Mouse (Mus musculus) left cerebral cortex, postnatal 10 days (tissue): ENCODE data around the gene Tial1. TPM values are rescaled to one million over a fixed set of nuclear protein-coding genes. Genes with fewer than 3 reads are reported as not detected.
A peak's percentile ranks its signal among the peaks of the same experiment; 100 is the strongest.

Experiments
- DNase-seq, 2 experiments: peaks; one replicate each; pipeline ENCODE4 v3.0.0; 2021 to 2022; ENCODE audit warnings: low spot score in 2 of 2, mixed read lengths in 1 of 2; ENCODE audit errors: extremely low spot score in 1 of 2
- intact Hi-C: fragments of 180-260 bp; cut with DNase I; formaldehyde crosslinking; loops from one replicate; pipeline ENCODE4 v1.15.1; 2025
- total RNA-seq, 2 experiments: library from RNA; stranded (reverse); gene quantifications; 2 replicates each; pipeline ENCODE4 v1.2.3; 2021

Gene Tial1
- total RNA-seq: 100 to 1,000 TPM; 104 to 106 TPM

DNA sequence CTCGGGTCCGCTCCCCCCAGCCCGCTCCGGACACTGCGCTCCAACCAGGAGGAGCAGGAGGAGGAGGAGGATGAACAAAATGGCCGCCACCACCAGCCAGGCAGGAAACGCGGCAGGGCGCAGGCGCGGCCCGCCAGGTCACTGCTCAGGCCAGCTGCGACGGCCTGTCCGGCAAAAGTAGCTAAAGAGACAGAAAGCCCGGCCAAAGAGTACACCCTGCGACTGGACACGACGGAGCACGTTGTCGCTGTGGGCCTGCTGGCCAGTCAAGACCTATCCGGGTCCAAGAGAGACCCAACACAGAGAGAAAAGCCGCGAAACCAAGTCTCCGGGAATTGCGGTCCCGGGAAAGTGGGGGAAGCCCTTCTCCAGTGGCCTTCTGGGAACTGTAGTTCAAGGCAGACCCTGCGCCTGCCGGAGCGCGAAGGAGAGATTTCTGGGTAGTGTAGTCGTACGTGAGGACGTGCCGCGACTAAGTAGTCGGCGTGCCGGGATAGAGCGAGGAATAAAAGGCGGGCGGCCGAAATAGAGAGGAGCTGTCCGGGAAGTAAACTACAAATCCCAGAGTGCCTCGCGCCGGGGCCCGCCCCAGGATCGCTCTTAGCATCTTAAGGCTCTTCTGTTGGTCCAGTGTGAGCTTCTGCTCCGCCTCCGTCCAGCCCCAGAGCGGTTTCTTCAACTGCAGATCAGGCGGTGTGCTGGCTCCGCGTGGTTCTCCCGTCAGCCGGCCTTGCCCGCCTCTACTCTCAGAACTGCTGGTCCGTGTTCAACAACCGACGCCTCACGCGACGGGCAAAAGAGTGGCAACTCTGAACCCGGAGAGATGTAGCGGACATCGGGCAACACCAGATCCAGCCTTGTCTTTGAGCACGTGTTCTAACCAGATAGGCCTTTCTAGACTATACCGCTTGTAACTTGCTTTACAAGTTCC is at the start of gene Tial1:
TSS of gene Tial1 (minus strand) at position 433 of the 931 bp plus-strand sequence.
- DNase-seq: peak; percentile 99
- intact Hi-C loops: loop anchor here (2.0 kb wide), 1 partner anchor 229 kb away; no protein-coding TSS in a partner anchor

DNA sequence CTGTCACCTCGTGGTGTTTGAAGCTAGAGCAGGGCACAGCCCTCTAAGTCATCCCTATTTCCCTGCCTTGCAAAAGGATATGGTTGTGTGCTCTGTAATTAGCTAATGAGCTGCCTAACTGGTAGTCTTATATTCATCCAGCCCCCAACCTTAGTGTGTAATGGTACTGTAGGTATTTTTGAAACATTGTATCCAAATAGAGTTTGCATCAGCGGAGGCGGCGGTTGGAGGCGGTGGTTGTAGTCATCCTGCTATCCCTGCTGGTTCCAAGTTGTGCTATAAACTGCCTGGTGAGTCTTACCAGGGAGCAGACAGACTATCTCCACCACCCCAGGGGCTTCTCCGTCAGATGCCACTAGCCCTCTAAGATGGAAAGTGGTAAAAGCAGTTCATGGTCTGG is 42.6 kb upstream of the Tial1 start:
- no peak for DNase-seq

DNA sequence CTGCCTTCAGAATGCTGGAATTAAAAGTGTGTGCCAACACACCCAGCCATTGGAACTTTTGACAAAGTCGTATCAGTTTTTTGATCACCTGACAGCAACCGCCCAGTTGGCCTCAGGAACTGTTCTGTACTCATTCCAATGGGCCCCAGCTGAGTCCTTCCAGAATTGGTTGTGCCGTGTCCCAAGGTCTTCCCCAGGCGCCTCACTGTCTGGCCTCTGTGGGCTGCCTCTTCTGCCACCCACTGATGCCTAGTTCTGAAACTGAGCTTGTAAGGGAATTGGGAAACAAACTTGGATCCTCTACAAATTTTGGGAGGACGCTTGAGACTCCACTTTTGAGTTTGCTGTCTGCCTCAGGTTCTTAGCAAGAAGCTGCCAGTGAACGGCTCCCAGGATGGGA is 38.3 kb upstream of the Tial1 start:
- intact Hi-C loops: no loop called here
- no peak for DNase-seq

More for the DNA sequence above, 42.6 kb upstream of the Tial1 start:
- intact Hi-C loops: no loop called here

DNA sequence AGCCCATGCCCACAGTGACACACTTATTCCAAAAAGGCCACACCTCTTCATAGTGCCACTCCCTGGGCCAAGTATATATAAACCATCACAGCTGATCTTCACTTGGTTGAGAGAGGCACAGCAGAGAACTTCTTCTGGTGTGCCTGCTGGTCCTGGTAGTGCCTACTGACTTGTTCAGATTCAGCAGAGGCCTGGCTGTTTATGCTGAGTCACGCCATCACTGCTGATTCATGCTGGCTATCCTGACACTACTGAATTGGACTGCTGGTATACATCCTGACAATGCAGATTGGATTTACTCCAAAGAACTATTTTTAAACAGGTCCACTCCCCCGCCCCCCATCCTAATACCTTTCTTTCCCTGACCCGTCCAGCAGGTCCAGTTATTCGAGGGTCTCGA is 33.0 kb upstream of the Tial1 start:
- DNase-seq: no peak

DNA sequence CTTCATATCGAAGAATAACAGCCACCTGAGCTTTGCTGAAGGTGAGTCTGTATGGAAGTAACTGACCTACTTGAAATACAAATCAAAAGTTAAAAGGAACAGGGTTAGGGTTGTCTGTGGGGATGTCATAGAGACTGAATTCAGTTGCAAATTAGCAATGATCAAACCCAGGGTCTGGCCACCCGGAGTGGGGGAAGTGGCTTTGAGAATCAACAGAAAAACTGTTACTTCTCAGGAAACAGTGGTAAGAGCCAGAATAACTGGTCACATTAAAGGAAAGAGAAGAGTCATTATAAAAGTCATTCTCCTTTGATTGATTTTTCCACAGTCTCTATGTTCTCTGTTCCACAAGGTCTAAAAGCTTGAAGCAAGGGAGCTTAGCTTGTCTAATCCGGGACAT is 27.5 kb upstream of the Tial1 start:
- intact Hi-C loops: no loop called here
- DNase-seq: no peak

More for the DNA sequence above, 33.0 kb upstream of the Tial1 start:
- intact Hi-C loops: no loop called here

DNA sequence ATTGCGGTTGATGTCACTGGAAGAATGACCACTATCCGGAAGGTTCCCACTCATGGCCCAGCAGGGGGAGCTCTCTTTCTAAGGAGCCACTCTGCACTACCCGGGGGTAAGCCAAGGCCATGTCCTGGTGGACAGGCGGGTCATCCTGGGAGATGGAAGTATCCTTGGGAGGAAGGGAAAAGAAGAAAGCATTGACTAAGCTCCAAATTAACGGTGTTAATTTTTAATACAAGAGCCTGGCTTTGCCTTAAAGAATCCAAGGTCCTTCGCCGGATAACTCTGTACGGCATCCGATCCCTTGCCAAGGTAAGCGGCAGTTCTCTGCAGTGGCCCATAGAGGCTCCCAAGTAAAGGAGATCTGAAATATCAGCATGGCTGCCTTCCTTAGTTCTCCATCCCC is 12.8 kb upstream of the Tial1 start:
- peak; percentile 24 to 70 for DNase-seq
- intact Hi-C loops: no loop called here

DNA sequence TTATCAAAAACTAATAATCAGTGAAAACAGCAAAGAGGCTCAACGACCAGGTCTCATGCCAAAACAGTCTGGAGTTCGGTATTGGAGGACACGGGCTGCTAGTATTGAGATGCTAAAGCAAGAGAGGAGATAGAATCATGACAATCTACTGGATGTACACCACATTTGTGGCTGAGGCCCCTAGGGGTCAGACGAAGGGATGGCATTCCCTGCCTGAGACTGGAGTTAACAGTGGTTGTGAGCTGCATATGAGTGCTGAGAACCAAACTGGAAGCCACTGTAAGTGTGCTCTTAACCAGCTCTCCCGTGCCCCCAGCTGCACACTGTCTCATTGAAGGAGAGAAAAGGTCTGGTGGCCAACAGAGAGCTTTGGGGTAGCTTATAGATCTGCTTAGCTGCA is 889 bp upstream of the Tial1 start:
- intact Hi-C loops: no loop called here
- DNase-seq: no peak

DNA sequence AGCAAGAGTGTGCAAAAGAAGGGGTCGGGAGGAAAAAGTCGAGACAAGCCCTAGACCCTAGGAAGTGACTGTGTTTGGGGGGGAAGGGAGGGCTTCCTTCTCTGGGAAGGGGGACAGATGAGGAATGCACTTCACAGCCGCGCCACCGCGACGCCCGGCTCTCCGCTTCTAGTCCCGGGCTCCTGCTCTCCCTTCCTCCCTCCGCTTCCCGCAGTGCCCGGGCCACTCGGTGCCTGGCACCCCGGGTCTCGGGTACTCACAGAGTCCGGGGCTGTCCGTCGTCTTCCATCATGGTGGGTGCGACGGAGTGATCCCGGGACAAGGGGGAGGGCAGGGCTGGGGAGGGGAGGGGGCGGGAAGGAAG is 670 bp downstream of the Tial1 start:
- intact Hi-C loops: loop anchor here (2.0 kb wide), 1 partner anchor 230 kb away; no protein-coding TSS in a partner anchor
- no peak for DNase-seq

DNA sequence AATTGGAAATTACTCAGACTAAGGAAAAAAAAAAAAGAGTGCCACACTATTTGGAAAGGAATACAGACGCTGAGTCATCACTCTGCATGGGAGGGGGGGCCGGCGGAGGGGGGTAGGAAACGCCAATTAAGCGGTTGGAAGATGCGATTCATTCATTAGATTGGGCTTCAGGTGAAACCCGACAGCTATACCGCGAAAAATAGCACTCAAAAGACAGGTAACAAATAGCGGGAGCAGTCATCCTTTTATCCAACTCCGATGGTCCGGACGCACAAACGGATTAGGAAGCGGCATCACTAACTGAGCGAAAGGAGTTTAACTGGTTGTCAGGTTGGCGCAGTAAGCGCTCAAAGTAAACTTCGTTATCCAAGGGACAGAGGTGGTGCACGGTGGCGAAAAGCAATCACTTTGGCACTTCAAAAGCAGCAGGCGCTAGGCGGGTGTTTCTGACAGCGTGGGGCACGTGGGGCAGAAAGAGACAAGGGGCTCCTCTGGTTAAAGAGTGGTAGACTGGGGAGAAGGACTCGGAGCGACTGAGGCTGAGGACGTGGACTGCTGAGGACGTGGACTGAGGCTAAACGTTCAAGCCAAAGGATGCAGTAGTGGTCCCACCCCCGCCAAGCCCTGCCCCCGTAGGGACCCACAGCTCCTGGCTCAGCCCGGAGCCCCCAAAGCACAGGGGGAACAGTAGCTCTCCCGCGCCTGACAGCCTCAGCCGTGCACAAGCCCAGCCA is 1.2 kb downstream of the Tial1 start:
- intact Hi-C loops: loop anchor here (2.0 kb wide), 1 partner anchor 231 kb away; no protein-coding TSS in a partner anchor
- DNase-seq: peak; percentile 15 to 64

DNA sequence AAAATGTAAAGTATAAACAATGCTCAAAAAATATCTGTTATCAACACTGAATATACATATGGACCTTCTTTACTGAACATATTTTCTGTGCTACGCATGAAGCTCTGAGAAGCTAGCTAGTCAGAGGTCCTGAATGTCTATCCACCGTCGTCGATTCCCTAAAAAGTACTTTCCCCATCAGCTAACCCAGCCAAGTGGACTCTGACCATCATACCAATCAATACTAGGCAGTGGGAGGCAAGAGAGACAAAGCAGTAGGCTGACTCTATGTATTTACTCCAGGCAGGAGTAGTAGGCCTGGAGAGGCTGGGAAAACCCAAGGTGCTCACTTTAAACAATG is 1.8 kb downstream of the Tial1 start:
- DNase-seq: no peak
- intact Hi-C loops: loop anchor here (2.0 kb wide), 1 partner anchor 231 kb away; no protein-coding TSS in a partner anchor

DNA sequence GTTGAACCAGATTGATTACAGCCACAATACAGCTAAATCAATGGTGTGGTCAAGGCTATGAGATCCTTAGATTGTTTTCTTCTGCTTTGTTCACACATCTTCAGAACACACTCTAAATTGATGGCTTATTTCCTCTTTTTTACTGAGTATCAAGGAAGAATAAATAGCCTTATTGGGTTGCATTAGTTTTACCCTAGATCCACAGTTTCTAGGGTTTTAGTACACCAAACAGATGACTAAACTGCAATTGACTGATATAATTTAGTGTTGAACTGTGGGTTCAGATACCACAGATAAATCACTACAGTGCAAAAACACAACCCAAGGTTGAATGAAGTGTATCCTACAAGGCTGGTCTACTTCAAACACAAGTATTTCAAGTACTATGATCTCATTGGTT is 3.5 kb downstream of the Tial1 start:
- no peak for DNase-seq
- intact Hi-C loops: no loop called here

DNA sequence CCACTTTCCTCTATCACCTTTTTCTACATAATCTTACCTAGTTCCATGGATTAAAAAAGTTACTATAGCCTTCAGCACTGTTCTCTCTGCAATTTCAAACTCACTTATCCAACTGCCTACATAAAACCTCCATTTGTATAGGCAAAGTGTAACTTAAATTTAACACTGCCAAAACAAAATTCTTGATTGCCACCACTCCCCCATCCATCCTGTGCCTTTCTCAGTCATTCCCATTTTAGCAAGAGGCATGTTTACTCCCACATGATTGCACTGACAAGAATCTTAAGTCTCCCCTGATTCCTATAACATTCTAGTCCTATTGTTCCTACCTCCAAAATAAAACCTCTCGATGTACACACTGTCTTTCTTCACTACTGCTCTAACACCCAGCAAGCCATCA is 8.8 kb downstream of the Tial1 start:
- intact Hi-C loops: no loop called here

DNA sequence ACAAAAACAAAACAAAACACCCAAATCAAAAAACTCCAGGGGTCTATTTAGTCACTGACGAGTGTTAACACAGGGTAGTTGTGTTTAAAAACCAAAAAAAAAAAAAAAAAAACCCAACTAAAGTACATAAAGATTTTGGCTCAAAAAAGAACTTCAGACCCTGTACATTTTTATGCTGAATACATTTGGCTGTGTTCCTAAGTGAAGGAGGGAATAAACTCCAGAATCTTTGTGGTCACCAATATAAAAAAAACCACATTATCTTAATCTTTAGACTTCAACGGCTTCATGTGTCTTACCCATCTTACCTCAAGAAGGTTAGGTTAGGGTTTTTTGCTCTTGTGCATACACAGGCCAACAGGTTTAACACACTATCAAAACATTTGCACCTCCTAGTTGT is 20.9 kb downstream of the Tial1 start:
- intact Hi-C loops: no loop called here
- no peak for DNase-seq

More for the DNA sequence above, 8.8 kb downstream of the Tial1 start:
- DNase-seq: no peak

DNA sequence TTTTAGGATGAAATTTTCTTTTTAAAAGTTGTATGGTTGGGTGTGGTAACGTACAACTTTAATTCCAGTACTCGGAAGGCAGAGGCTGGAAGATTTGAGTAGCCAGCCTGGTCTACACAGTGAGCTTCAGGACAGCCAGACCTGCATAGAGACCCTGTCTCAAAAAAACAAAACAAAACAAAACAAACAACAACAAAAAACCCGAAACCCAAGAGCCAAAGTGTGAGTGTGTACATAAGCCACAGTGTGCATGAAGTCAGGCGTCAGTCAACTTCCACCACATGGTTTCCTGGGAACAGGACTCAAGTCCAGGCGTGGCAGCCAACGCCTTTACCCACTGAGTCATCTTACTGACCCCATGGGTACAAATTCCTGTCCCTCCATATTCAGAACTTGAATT is 22.3 kb downstream of the Tial1 start:
- intact Hi-C loops: loop anchor here (5.0 kb wide), 1 partner anchor 253 kb away; no protein-coding TSS in a partner anchor
- DNase-seq: no peak

DNA sequence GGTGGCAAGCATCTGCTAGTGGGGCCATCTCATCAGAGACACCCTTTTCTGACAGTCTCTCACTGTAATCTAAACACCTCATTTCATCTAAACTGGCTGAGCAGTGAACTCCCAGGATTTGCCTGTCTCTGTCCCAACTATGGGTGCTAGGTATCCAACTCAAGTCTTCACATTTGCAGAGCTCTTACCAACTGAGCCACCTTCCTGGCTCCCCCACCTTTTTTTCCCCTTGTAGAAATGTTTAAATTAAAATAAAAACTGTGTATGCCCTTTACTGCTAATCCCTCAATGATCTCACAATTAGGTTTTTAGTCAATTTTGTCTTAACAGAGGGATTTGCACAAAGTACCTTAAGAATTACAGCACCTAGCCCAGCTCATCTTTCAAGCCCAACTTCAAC is 23.4 kb downstream of the Tial1 start:
- no peak for DNase-seq
- intact Hi-C loops: loop anchor here (5.0 kb wide), 1 partner anchor 254 kb away; no protein-coding TSS in a partner anchor

DNA sequence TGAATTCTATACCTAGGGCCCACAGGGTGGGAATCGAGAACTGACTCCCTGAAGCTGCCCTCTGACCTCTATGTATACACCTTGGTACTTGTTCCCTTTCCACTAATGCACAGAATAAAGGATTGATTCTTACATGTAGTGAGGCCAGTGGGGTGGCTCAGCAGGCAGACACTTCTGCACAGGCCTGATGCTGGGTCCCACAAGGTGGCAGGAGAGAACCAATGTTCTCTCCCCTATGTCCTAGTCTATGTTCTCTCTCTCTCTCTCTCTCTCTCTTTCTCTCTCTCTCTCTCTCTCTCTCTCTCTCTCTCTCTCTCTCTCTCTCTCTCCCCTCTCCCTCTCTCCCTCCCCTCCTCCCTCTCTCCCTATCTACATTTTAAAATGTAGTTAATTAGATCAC is 28.3 kb downstream of the Tial1 start:
- intact Hi-C loops: no loop called here
- DNase-seq: peak in 1 of 2 experiments; percentile 36

DNA sequence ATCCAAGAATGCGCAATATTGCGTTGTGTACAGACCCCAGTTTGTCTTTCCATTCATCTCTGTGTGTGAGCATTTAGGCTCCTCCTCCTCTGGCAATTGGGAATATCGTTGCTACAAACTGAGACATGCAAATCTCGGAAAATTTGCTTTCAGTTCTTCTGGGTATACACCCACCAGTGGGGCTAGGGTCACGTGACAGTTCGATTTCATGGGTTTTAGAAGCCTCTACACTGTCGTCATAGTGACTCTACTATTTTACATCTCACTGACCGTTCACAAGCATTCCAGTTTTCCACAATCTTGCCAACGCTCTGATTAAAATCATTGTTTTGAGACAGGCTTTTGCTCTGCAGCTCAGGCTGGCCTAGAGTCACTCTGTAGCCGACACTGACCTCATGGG is 28.9 kb downstream of the Tial1 start:
- intact Hi-C loops: no loop called here
- DNase-seq: no peak

DNA sequence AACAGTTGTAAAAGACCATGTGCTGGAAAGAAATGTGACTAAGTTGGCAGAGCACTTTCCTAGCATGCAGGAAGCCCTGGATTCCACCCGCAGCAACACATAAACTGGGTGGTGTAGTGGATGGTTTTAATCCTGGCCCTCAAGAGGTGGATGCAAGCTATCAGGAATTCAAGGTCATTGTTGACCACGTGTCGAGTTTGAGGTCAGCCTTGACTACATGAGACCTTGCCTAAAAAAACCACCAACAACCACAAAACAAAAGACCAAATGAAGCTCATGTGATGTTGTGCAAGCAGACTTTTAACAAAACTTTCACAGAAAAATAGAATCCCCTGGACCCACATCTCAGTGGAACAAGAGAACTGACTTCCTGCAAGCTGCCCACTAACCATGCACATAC is 39.0 kb downstream of the Tial1 start:
- intact Hi-C loops: no loop called here
- DNase-seq: no peak

DNA sequence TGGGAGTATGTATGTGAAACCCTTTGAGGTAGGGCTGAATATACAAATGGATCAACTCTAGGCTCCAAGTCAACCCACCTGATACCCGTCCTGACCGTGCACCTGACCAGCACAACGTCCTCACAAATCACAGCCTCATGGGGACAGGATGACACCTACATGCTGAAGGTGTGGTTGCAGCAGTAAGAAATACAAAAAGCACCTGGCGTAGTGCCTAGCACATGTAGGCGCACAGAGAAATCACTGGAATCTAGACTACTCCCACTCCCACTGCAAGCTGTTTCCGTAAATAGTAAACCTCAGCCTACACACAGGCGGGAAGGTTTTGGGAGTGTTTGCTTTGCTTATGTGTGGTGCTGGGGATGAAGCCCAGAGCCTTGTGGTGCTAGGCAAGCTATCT is 39.8 kb downstream of the Tial1 start:
- DNase-seq: no peak
- intact Hi-C loops: no loop called here

DNA sequence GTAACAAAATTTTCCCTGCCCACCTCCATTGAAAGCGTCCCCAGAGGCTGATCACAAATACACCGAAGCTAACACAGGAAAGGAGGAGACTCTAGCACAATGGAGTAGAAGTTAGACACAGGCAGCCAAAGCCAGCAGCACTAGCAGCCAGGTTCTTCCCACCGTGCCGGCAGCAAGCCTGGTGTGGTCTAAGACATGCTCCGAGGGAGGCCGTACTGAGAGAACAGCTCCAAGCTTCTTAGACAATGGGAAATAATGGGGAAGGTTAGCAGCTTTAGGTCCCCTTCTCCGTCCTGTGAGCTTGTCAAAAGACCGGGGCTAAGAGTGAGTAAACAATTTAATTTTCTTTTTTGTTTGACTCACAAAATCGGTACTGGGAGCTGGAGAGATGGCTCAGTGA is 41.8 kb downstream of the Tial1 start:
- DNase-seq: no peak
- intact Hi-C loops: no loop called here
